Comparison of ENCODE assay signal across 9 mouse cellular contexts in the genomic region with DNA sequence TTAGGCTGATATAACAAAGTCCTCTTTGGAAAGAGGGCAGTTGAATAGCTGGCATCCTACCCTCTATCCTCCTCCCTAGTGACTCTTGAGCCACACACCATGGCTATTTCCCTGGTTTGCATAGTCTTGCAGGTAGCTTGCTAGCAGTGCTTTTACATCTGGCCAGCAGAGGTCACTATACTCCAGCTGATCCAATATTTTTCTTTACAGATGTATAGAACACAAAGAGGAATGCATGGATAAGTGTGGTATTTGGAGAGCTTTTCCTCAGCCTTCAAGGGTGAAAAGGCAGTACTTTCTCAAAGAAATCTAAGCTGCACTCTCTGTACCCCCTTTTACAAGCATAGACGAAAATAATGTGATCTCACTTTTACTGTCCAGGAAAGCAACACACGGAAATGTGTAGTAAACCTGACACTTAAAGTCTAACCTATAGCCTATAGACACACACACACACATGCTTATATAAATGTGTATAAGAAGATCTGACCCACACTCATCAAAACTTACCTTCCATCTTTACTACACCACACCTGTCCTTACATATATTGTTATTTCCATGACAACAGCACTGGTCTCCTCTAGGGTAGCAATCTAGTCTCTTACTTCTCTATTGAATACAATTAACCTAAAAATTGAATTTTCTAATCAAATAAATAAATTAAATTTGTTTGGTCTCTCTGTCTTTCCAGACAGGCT.
A peak's percentile ranks its signal among the peaks of the same experiment; 100 is the strongest.
DNase-seq lines count a peak whose midpoint lies in the region; ATAC-seq and TF ChIP-seq lines count a peak whose summit lies in the region.
"Had no signal": no experiment of that assay in that cellular context is flagged by ENCODE, and none has a peak within 500 bp of the region (broad histone marks: within the 10 kb centered on the region; RNA-seq: fewer than 3 reads in every experiment).

No protein-coding gene starts in this region.

- TF ChIP-seq CTCF in small intestine, adult 2 months (IDR thresholded peaks at IDR 0.05; ENCODE audit: extremely low read depth, insufficient read length, insufficient replicate concordance, low read depth, low read length): 0 out of 2 replicates have a peak, but pooled peaks have one; percentile 18

- H3K4me1 ChIP-seq in embryonic facial prominence, embryonic 10.5 days: peaks cover 7% of the 10 kb centered on the region; the same call in 1 of the 2 replicates
- H3K4me1 ChIP-seq in hindbrain, embryonic 14.5 days (replicated peaks; ENCODE audit: control insufficient read depth, insufficient read depth, low read length): no peaks in the 10 kb centered on the region
- H3K4me1 ChIP-seq in midbrain, embryonic 11.5 days (ENCODE audit: control insufficient read depth, insufficient read depth, low read length): no peaks in the 10 kb centered on the region
- no peaks in the 10 kb centered on the region for H3K4me1 ChIP-seq in small intestine, adult 2 months (ENCODE audit: control insufficient read depth, insufficient read depth, insufficient read length, low read length)

- WGBS in embryonic facial prominence, embryonic 10.5 days: 48% methylated on average over 2 of the region's 2 CpGs
- WGBS in hindbrain, embryonic 14.5 days: 58% methylated on average over 2 of the region's 2 CpGs
- 52% methylated on average over 2 of the region's 2 CpGs for WGBS in midbrain, embryonic 11.5 days
- WGBS in small intestine, adult 2 months: 53% methylated on average over 2 of the region's 2 CpGs

- no peak overlapping the region for H3K4me2 ChIP-seq in hindbrain, embryonic 14.5 days (replicated peaks)
- no peak overlapping the region for H3K4me2 ChIP-seq in midbrain, embryonic 11.5 days
- H3K4me2 ChIP-seq: heart, embryonic 15.5 days had no signal

- TF ChIP-seq POLR2A in small intestine, adult 2 months (IDR thresholded peaks at IDR 0.05; ENCODE audit: low read depth, low read length): no peak

- intact Hi-C loops in left cerebral cortex, postnatal 10 days (cut with DNase I): loop anchor here (2.0 to 5.0 kb wide), 2 partner anchors 239 to 454 kb away; no protein-coding TSS in a partner anchor

- peak; percentile 60; the same call in 1 of the 2 replicates for ATAC-seq in hindbrain, embryonic 14.5 days (ENCODE audit: low FRiP score)
- ATAC-seq in midbrain, embryonic 11.5 days (ENCODE audit: low FRiP score): peak; percentile 82

- H3K27me3 ChIP-seq in embryonic facial prominence, embryonic 10.5 days (replicated peaks; ENCODE audit: low read depth, poor library complexity, severe bottlenecking): no peaks in the 10 kb centered on the region
- no peaks in the 10 kb centered on the region for H3K27me3 ChIP-seq in hindbrain, embryonic 14.5 days (ENCODE audit: control insufficient read depth, insufficient read depth, low read length)
- H3K27me3 ChIP-seq in midbrain, embryonic 11.5 days (ENCODE audit: control insufficient read depth, insufficient read depth, low read length): no peaks in the 10 kb centered on the region
- no peaks in the 10 kb centered on the region for H3K27me3 ChIP-seq in small intestine, adult 2 months (ENCODE audit: control insufficient read depth, insufficient read depth, low read length)
- H3K27me3 ChIP-seq: heart, embryonic 15.5 days had no signal

- peak; percentile 32 for DNase-seq in adrenal gland, adult 2 months
- DNase-seq in adrenal gland, postnatal 4 days (ENCODE audit: low spot score in 2 of 2): no peak
- DNase-seq in adrenal gland, postnatal 14 days: peak; percentile 42
- peak; percentile 59 for DNase-seq in embryonic facial prominence, embryonic 10.5 days (ENCODE audit: low spot score)
- DNase-seq in hindbrain, embryonic 14.5 days (ENCODE audit: low spot score): peak; percentile 86
- peak; percentile 41 to 56 for DNase-seq in left cerebral cortex, postnatal 10 days (ENCODE audit: extremely low spot score in 1 of 2, low spot score in 2 of 2)
- DNase-seq in midbrain, embryonic 11.5 days (ENCODE audit: low spot score, missing footprints): peak; percentile 94

- H3K9ac ChIP-seq in hindbrain, embryonic 14.5 days: no peak overlapping the region
- H3K9ac ChIP-seq in midbrain, embryonic 11.5 days (ENCODE audit: low read length): no peak overlapping the region
- H3K9ac ChIP-seq: heart, embryonic 15.5 days had no signal

- H3K4me3 ChIP-seq in embryonic facial prominence, embryonic 10.5 days: no peak overlapping the region
- no peak overlapping the region for H3K4me3 ChIP-seq in hindbrain, embryonic 14.5 days (replicated peaks; ENCODE audit: low read length)
- H3K4me3 ChIP-seq in midbrain, embryonic 11.5 days (ENCODE audit: low read depth, low read length): no peak overlapping the region
- H3K4me3 ChIP-seq in small intestine, adult 2 months (ENCODE audit: low read depth, low read length): no peak overlapping the region
- H3K4me3 ChIP-seq: heart, embryonic 15.5 days had no signal

- no peaks in the 10 kb centered on the region for H3K9me3 ChIP-seq in embryonic facial prominence, embryonic 10.5 days
- no peaks in the 10 kb centered on the region for H3K9me3 ChIP-seq in hindbrain, embryonic 14.5 days (ENCODE audit: control insufficient read depth, low read length)
- no peaks in the 10 kb centered on the region for H3K9me3 ChIP-seq in midbrain, embryonic 11.5 days (ENCODE audit: control insufficient read depth, low read length)
- H3K9me3 ChIP-seq: heart, embryonic 15.5 days had no signal

- H3K27ac ChIP-seq in embryonic facial prominence, embryonic 10.5 days (replicated peaks): no peak overlapping the region
- no peak overlapping the region for H3K27ac ChIP-seq in hindbrain, embryonic 14.5 days
- no peak overlapping the region for H3K27ac ChIP-seq in midbrain, embryonic 11.5 days (ENCODE audit: low read depth, low read length)
- H3K27ac ChIP-seq in small intestine, adult 2 months (ENCODE audit: insufficient read depth, low read depth, low read length): no peak overlapping the region
- H3K27ac ChIP-seq: heart, embryonic 15.5 days had no signal

- no peaks in the 10 kb centered on the region for H3K36me3 ChIP-seq in embryonic facial prominence, embryonic 10.5 days (replicated peaks)
- no peaks in the 10 kb centered on the region for H3K36me3 ChIP-seq in hindbrain, embryonic 14.5 days (replicated peaks; ENCODE audit: control insufficient read depth, insufficient read depth)
- H3K36me3 ChIP-seq in midbrain, embryonic 11.5 days (ENCODE audit: control insufficient read depth, insufficient read depth, low read length): no peaks in the 10 kb centered on the region
- no peaks in the 10 kb centered on the region for H3K36me3 ChIP-seq in small intestine, adult 2 months (ENCODE audit: control insufficient read depth, insufficient read depth, low read length)
- H3K36me3 ChIP-seq: heart, embryonic 15.5 days had no signal

Comparison
In these comparisons a context has a peak if more than half of its experiments do, and no peak if none do; other contexts are left out.
1. DNase-seq: peak in adrenal gland, adult 2 months (single experiment), adrenal gland, postnatal 14 days (single experiment), embryonic facial prominence, embryonic 10.5 days (single experiment), hindbrain, embryonic 14.5 days (single experiment), left cerebral cortex, postnatal 10 days (2 of 2) and midbrain, embryonic 11.5 days (single experiment); none in adrenal gland, postnatal 4 days (0 of 2).